Mouse (Mus musculus) adrenal gland, postnatal 14 days (tissue): Measurements from ENCODE around the gene Neurod2. TPM values are rescaled to one million over a fixed set of nuclear protein-coding genes. Genes with fewer than 3 reads are reported as not detected.

ENCODE experiments used
- DNase-seq: peaks from one replicate; pipeline ENCODE4 v3.0.0; 2021; ENCODE audit warnings: mixed read lengths
- total RNA-seq: library from RNA; stranded (reverse); gene quantifications from 2 replicates; pipeline ENCODE4 v1.2.3, GENCODE M21; 2021

The Neurod2 gene
- total RNA-seq, 1 experiment from 2014 or later = not detected

- no peak for DNase-seq
Measured at GRCm38 (mm10) chr11:98354445-98354844, 25.0 kb upstream of the Neurod2 start.

GRCm38 (mm10) chr11:98353651-98354211 lies 24.3 kb upstream of the Neurod2 start:
- no peak for DNase-seq

GRCm38 (mm10) chr11:98352272-98352990 lies 23.0 kb upstream of the Neurod2 start:
- no peak for DNase-seq

GRCm38 (mm10) chr11:98349308-98349707 lies 19.9 kb upstream of the Neurod2 start:
- DNase-seq = no peak

GRCm38 (mm10) chr11:98348083-98348961 lies 18.9 kb upstream of the Neurod2 start, which contains the start of gene Ppp1r1b:
Ppp1r1b (plus strand) TSS chr11:98348404.
- peak; percentile 76 for DNase-seq

GRCm38 (mm10) chr11:98347385-98348082 lies 18.1 kb upstream of the Neurod2 start:
- DNase-seq = no peak

- DNase-seq = no peak
Measured at GRCm38 (mm10) chr11:98346168-98346567, 16.7 kb upstream of the Neurod2 start.

GRCm38 (mm10) chr11:98345253-98345652 lies 15.8 kb upstream of the Neurod2 start:
- peak; percentile 87 for DNase-seq

- DNase-seq = peak; percentile 94
Measured at GRCm38 (mm10) chr11:98342000-98342945, 12.8 kb upstream of the Neurod2 start.

- DNase-seq = no peak
Measured at GRCm38 (mm10) chr11:98341174-98341573, 11.7 kb upstream of the Neurod2 start.

- no peak for DNase-seq
Measured at GRCm38 (mm10) chr11:98340597-98340996, 11.1 kb upstream of the Neurod2 start.

- no peak for DNase-seq
Measured at GRCm38 (mm10) chr11:98339679-98340287, 10.3 kb upstream of the Neurod2 start.

GRCm38 (mm10) chr11:98339071-98339501 lies 9.6 kb upstream of the Neurod2 start:
- no peak for DNase-seq

- DNase-seq = peak; percentile 65
Measured at GRCm38 (mm10) chr11:98338507-98338961, 9.1 kb upstream of the Neurod2 start.

- no peak for DNase-seq
Measured at GRCm38 (mm10) chr11:98336245-98337107, 7.0 kb upstream of the Neurod2 start.

GRCm38 (mm10) chr11:98335250-98335649 lies 5.8 kb upstream of the Neurod2 start:
- no peak for DNase-seq

GRCm38 (mm10) chr11:98333981-98334741 lies 4.7 kb upstream of the Neurod2 start:
- no peak for DNase-seq

GRCm38 (mm10) chr11:98333263-98333696 lies 3.8 kb upstream of the Neurod2 start:
- DNase-seq = no peak

- no peak for DNase-seq
Measured at GRCm38 (mm10) chr11:98332841-98333240, 3.4 kb upstream of the Neurod2 start.
